Mouse (Mus musculus): ENCODE results near the gene Tmem182. TPM values are rescaled to one million over a fixed set of nuclear protein-coding genes. Genes with fewer than 3 reads are reported as not detected.

Gene Tmem182
- total RNA-seq (2023) = not detected

DNA sequence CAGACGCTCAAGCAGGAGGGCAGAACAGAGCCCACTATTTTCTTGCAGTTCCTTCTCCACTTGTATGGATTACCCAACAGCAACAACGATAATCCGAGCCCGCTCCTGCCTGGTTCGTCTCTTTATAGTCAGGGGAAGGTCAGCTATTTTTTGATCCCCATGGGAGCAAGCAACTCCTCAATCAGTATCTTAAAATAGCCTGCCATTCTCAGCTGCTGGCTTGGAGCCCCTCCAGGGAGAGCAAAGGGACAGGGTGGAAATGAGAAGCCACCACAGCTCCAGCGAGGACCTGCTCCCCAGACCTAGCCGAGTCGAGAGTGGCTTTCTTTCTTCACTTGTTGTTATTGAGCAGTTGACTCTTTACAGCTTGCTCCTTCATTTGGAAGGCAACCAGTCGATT, at the start of gene Tmem182:
TSS of gene Tmem182 (plus strand) at position 251 of the 400 bp plus-strand sequence.

DNA sequence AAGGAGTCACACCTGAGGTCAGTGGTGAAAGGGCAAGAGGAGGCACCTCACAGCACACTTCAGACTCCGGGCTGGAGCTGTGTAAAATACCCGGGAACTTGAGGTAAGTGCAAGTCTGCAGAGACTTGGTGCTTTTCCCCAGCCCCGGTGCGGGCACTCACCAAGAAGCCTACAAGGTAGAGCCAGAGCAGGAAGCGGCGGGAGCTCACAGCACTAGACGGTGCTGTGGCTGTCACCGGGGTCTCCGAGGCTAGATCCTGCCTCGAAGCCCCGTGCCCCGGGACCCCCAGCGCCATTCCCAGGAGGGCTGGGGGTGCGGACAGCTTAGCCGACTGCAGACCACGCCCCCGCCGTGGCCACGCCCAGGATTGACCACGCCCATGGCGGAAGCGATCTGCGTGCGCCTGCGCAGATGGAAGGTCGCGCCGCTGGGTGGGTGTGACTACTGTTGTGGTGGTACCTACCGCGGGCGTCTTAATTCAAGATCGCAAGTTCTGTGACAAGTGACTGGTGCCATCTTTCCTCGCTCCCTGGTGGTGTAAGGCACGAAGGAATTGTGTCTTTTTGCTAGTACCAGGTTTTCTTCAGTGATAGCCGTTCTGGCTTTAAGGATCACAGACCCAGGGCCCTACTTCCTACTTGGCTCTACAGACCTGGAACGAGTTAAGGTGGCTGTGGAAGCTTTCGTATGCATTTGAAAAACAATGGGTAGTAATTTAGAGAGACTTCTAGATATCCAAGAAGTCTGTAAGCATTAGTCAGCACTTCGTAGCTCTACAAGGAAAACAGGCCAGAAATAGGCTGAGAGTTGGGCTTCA, 14.9 kb upstream of the Tmem182 start, which contains the start of gene Mfsd9:
TSS of gene Mfsd9 (minus strand) at position 364 of the 818 bp plus-strand sequence.

Other genes starting within 250 kb of the Tmem182 start
- gene Slc9a4, start 225.5 kb upstream of the Tmem182 start, total RNA-seq (2023) = not detected
- gene Slc9a2, start 125.0 kb upstream of the Tmem182 start, total RNA-seq (2023) = not detected
- gene Mfsd9, start 14.9 kb upstream of the Tmem182 start, total RNA-seq (2023) = 1.5 TPM

Measured in CD8-positive naive resting alpha-beta T cell, adult 57 days (primary cell).